Mouse (Mus musculus) neural tube, embryonic 13.5 days (tissue): ENCODE data around the gene Prrg2. TPM values are rescaled to one million over a fixed set of nuclear protein-coding genes. Genes with fewer than 3 reads are reported as not detected.

Experiments used
- ATAC-seq: fragments of 200-750 bp; cut with Nextera tagmentation; 2 replicates; pipeline ENCODE4 v1.8.0; 2017; ENCODE audit warnings: low read depth, mild to moderate bottlenecking, moderate TSS enrichment, moderate library complexity
- H3K27ac ChIP-seq: fragments of 300-500 bp; sonication (generic); replicated peaks from 2 replicates; pipeline ENCODE4 v1.5.1; 2015; ENCODE audit warnings: moderate library complexity, mild to moderate bottlenecking, inconsistent platforms
- H3K27me3 ChIP-seq: fragments of 300-500 bp; sonication (generic); 2 replicates; pipeline ENCODE4 v1.6.1; 2015; ENCODE audit warnings: mild to moderate bottlenecking, inconsistent platforms
- H3K36me3 ChIP-seq: fragments of 300-500 bp; sonication (generic); 2 replicates; pipeline ENCODE4 v1.6.1; 2015; ENCODE audit warnings: mild to moderate bottlenecking, inconsistent platforms
- H3K4me1 ChIP-seq: fragments of 300-500 bp; sonication (generic); replicated peaks from 2 replicates; pipeline ENCODE4 v1.6.1; 2015; ENCODE audit warnings: inconsistent platforms
- H3K4me2 ChIP-seq: fragments of 300-500 bp; sonication (generic); 2 replicates; pipeline ENCODE4 v1.6.1; 2015; ENCODE audit warnings: inconsistent platforms, mild to moderate bottlenecking, moderate library complexity
- H3K4me3 ChIP-seq: fragments of 300-500 bp; sonication (generic); 2 replicates; pipeline ENCODE4 v1.5.1; 2015; ENCODE audit warnings: mild to moderate bottlenecking, inconsistent platforms
- H3K9ac ChIP-seq: fragments of 300-500 bp; sonication (generic); 2 replicates; pipeline ENCODE4 v1.6.1; 2015; ENCODE audit warnings: moderate library complexity, mild to moderate bottlenecking, inconsistent platforms
- H3K9me3 ChIP-seq: fragments of 300-500 bp; sonication (generic); 2 replicates; pipeline ENCODE4 v1.6.1; 2016; ENCODE audit warnings: inconsistent platforms
- WGBS: fragments of 180-500 bp; shearing (Covaris S2); methylation state at CpG from one replicate; pipeline ENCODE4 v1.1.7; 2015; 5-methylcytosine and 5-hydroxymethylcytosine counted together
- polyA plus RNA-seq: library from polyadenylated mRNA; unstranded; fragments of >200 nt; fragmentation: Nextera tagmentation; extraction: Ambion mirVana; gene quantifications from 2 replicates; pipeline ENCODE4 v1.2.1, GENCODE M21; 2015

The Prrg2 gene
- polyA plus RNA-seq, 1 experiment from 2014 or later, result 16.8 TPM

DNA sequence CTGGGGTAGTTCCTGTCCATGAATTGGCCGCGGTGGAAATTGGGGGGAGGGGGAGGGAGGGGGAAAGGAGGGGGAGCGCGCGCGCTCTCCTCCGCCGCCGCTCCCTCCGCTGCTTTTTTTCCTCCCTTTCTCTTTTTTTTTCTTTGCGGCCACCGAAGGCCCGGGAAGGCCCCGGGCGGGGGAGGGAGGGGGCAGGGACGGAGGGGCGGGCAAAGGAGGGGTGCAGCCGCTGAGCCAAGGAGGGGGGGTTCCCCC lies 9.7 kb downstream of the Prrg2 start, which contains the start of gene Prr12:
TSS of gene Prr12 (minus strand) at position 20 of the 255 bp plus-strand sequence.
- H3K36me3 ChIP-seq, result peaks cover 31% of the 10 kb centered on the region
- 0% methylated on average over 11 of the region's 18 CpGs for WGBS

DNA sequence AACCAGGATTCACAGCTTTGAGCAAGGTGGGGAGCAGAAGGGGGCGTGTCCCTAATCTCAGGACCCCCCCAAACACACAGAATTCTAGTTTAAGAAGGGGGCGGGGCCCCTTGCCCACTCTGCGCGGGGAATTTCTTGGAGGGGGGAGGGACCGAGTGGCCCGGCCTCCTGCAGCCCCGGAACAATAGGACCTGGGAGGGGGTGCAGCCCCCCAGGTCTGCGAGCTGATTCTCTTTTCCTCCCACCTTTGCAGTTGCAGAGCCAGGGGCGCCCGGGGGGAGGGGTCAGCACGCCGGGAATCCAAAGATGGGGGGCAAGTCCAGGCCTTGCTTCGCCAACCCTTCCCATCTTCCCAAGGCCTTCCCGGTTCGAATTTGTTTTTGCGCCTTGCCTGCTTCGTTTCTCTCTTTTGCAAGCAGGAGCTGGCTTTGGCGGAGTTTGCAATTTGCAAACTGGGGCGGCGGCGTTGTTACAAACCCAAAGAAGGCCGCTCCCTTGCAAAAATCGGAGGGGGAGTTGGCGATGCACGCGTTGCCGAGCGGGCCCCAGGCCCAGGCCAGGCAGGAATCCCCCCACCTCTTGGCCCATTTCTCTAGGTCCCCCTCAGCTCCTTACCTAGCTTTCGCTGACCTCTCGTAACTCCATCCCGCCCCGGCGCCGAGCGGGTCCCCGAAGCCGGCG lies 10.2 kb downstream of the Prrg2 start:
- under 1% methylated on average over 38 of the region's 38 CpGs for WGBS

More for the DNA sequence above, 9.7 kb downstream of the Prrg2 start, which contains the start of gene Prr12:
- Histone ChIP-seq H3K27me3 (no peaks in the 10 kb centered on the region), H3K27ac (peak within 1 kb of the TSS; percentile 100), H3K9ac (peak within 1 kb of the TSS; percentile 94), H3K9me3 (no peaks in the 10 kb centered on the region), H3K4me3 (peak within 1 kb of the TSS; percentile 89), H3K4me1 (peaks cover 32% of the 10 kb centered on the region), H3K4me2 (peak within 1 kb of the TSS; percentile 99)
- ATAC-seq, result no peak

GRCm38 (mm10) chr7:45051601-45051974 lies 10.9 kb downstream of the Prrg2 start:
- peaks cover 32% of the 10 kb centered on the region for H3K4me1 ChIP-seq
- peak overlapping the region; percentile 94 for H3K9ac ChIP-seq
- H3K4me3 ChIP-seq, result peak overlapping the region; percentile 89
- H3K9me3 ChIP-seq, result no peaks in the 10 kb centered on the region
- no peaks in the 10 kb centered on the region for H3K27me3 ChIP-seq
- H3K4me2 ChIP-seq, result peak overlapping the region; percentile 99
- ATAC-seq, result no peak
- WGBS, result 4% methylated on average over 13 of the region's 13 CpGs
- H3K27ac ChIP-seq, result peak overlapping the region; percentile 100
- peaks cover 43% of the 10 kb centered on the region for H3K36me3 ChIP-seq

More for the DNA sequence above, 10.2 kb downstream of the Prrg2 start:
- peak overlapping the region; percentile 99 for H3K4me2 ChIP-seq
- H3K36me3 ChIP-seq, result peaks cover 35% of the 10 kb centered on the region
- H3K4me3 ChIP-seq, result peak overlapping the region; percentile 89
- H3K9ac ChIP-seq, result peak overlapping the region; percentile 94
- H3K4me1 ChIP-seq, result peaks cover 32% of the 10 kb centered on the region
- no peaks in the 10 kb centered on the region for H3K9me3 ChIP-seq
- no peak for ATAC-seq
- H3K27ac ChIP-seq, result peak overlapping the region; percentile 100
- no peaks in the 10 kb centered on the region for H3K27me3 ChIP-seq

DNA sequence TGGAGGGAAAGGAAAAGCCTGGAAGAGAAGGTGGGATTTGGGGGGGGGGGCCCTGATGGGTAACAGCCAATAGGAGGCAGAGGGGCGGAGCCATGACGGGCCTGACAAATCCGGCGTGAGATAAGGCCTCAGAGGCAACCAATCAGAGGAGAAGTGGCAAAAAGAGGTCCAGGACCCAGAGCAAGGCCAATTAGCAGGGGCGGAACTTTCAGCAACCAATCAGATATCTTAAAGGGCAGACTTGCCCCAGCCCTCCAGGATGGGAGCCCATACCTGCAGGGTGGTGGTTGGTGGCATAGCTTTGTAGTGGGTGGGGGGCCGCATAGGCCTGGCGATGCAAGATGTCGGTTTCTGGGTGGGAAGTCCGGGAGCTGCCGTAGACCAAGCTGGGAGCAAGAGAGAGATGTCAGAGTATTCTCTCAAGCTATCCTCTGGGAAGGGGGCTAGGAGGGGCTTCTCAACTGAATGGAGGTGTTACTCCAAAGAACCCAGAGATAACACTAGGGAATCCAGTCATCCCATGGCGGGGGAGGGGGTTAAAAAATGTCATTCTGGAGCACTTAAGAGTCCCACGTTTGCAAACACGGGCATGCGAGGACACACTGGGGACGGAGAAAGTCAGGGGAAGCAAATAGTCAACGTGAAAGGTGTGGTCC lies 11.4 kb downstream of the Prrg2 start:
- Histone ChIP-seq H3K9me3 (no peaks in the 10 kb centered on the region), H3K4me2 (peak overlapping the region; percentile 99), H3K4me3 (peak overlapping the region; percentile 89), H3K27ac (peak overlapping the region; percentile 100), H3K9ac (peak overlapping the region; percentile 94), H3K4me1 (peaks cover 32% of the 10 kb centered on the region), H3K27me3 (no peaks in the 10 kb centered on the region), H3K36me3 (peaks cover 48% of the 10 kb centered on the region)
- 4% methylated on average over 15 of the region's 16 CpGs for WGBS
- peak; percentile 41 for ATAC-seq

DNA sequence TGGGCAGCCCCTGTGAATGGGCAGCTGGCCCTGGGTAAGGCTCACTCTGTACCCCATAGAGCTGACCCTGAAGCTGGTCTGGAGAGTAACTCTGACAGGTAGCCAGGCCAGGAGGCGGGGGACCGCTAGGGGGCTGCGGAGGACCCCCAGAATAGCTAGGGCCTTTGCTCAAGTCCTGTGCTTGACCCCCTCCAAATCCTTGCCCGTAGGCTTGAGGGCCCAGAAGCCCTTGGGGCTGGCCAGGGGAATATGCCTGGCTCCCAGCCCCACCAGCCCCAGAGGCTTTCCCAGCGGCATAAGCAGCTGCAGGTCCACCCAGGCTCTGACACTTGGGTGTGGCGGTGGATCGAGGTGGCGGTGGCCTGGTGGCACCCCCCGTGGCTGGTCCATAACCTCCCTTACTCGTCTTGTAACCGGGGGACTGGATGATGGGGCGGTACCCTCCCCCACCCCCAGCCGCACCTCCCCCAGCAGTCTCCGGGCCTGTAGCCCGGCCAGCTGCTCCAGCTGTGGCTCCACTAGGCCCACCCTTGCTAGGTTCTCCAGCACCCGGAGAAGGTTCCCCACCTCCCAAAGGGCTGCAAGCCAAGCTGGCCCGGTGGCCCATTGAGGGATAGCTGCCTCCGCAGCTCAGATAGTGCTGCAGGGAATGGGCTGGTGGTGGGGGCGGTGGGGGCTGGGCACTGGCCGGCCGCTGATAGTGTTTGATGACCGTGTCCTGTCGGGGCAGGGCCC lies 13.4 kb downstream of the Prrg2 start:
- Histone ChIP-seq H3K27me3 (no peaks in the 10 kb centered on the region), H3K4me1 (peaks cover 32% of the 10 kb centered on the region), H3K36me3 (peaks cover 68% of the 10 kb centered on the region), H3K27ac (no peak overlapping the region), H3K4me2 (no peak overlapping the region), H3K4me3 (no peak overlapping the region), H3K9me3 (no peaks in the 10 kb centered on the region), H3K9ac (no peak overlapping the region)
- 93% methylated on average over 23 of the region's 23 CpGs for WGBS
- no peak for ATAC-seq

DNA sequence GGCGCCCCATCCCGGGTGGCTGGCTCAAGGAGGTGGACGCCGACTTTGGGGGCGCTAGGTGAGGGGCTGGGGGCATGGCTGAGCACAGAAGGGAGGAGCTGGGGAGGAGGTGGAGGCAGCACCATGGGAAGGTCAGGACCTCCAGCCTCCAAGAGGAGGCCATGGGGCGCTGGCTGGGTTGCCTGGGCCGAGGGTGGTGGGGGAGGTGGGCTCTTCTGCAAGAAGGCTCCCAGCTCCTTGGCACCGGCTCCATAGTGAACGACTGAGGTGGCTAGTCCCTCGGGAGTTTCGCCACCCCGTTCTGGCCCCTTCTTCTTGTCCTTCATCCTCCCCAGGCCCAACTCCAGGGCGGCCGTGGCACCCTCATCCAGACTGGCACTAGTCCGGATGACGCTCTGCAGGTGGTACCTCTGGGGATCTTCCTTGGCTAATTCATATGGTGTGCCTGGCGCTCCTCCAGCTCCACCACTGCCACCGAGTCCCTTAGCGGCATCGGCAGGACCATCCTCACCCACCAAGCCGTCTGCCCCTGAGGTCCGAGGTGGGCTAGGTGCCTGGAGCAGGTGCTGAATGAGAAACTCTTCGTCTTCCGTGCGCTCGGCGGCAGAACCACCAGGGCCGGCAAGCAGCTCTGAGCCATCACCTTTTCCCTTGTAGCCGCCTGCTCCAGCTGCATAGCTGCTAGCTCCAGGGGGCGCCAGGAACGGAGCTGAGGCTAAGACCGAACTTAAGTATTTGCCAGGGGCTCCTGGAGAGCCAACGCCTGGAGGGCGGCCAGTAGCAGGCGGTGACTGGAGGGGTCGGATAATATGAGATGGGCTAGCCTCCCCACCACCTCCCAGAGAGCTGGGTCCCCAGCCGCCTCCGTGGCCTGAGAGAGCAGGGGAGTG lies 14.2 kb downstream of the Prrg2 start:
- no peak overlapping the region for H3K9ac ChIP-seq
- H3K4me2 ChIP-seq, result no peak overlapping the region
- no peaks in the 10 kb centered on the region for H3K27me3 ChIP-seq
- peaks cover 27% of the 10 kb centered on the region for H3K4me1 ChIP-seq
- no peak overlapping the region for H3K27ac ChIP-seq
- WGBS, result 94% methylated on average over 38 of the region's 38 CpGs
- no peak overlapping the region for H3K4me3 ChIP-seq
- H3K9me3 ChIP-seq, result no peaks in the 10 kb centered on the region
- ATAC-seq, result no peak
- peaks cover 76% of the 10 kb centered on the region for H3K36me3 ChIP-seq

- Histone ChIP-seq H3K4me3 (no peak overlapping the region), H3K9ac (no peak overlapping the region), H3K27me3 (no peaks in the 10 kb centered on the region), H3K27ac (no peak overlapping the region), H3K4me1 (peaks cover 27% of the 10 kb centered on the region), H3K4me2 (no peak overlapping the region), H3K36me3 (peaks cover 84% of the 10 kb centered on the region), H3K9me3 (no peaks in the 10 kb centered on the region)
- no peak for ATAC-seq
- 95% methylated on average over 14 of the region's 14 CpGs for WGBS
Measured at GRCm38 (mm10) chr7:45047491-45047890, 15.0 kb downstream of the Prrg2 start.

- Histone ChIP-seq H3K9ac (no peak overlapping the region), H3K9me3 (no peaks in the 10 kb centered on the region), H3K4me2 (no peak overlapping the region), H3K27me3 (no peaks in the 10 kb centered on the region), H3K36me3 (peaks cover 90% of the 10 kb centered on the region), H3K4me3 (no peak overlapping the region), H3K4me1 (peaks cover 25% of the 10 kb centered on the region), H3K27ac (no peak overlapping the region)
- 97% methylated on average over 26 of the region's 26 CpGs for WGBS
- no peak for ATAC-seq
Measured at GRCm38 (mm10) chr7:45046853-45047350, 15.6 kb downstream of the Prrg2 start.

DNA sequence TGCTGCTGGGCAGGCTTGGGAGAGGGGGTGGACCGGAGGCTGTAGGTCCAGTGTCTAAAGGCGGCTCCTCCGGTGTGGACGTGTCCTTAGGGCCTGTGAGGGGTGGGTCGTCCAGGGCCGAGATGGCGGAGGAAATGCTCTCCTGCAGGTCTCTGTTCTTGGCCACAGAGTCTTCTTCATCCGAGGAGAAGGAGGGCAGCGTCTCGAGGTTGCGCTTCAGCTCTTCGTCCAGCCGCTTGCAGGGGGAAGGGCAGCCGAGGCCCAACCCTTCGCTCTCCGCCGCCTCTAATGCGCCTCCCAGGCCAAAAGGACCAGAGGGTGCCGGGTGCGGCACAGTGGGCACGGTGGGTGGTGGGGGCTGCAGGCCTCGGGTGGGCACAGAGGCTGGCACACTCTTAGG lies 16.7 kb downstream of the Prrg2 start:
- Histone ChIP-seq H3K4me1 (peaks cover 14% of the 10 kb centered on the region), H3K9me3 (no peaks in the 10 kb centered on the region), H3K27ac (no peak overlapping the region), H3K9ac (no peak overlapping the region), H3K36me3 (peaks cover 100% of the 10 kb centered on the region), H3K27me3 (no peaks in the 10 kb centered on the region), H3K4me2 (no peak overlapping the region), H3K4me3 (no peak overlapping the region)
- WGBS, result 95% methylated on average over 22 of the region's 22 CpGs
- no peak for ATAC-seq

DNA sequence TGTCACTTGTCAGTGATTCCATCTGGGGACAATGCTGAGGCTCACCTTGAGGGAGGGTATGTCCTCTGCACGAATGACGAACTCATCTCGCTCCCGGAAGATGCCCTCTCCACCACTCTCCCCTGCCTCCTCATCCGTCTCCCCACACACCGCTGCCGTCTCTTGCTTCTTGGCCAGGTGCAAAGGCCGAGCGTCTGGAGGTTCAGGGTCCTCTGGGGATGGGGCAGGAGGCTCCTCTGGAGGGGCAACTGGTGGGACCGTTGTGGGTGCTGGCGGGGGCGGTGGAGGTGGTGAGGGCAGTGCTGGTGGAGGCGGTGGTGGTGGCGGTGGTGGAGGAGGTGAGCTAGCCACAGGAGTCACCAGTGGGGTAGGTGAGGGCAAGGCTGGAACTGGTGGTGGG lies 19.2 kb downstream of the Prrg2 start:
- no peaks in the 10 kb centered on the region for H3K27me3 ChIP-seq
- 94% methylated on average over 14 of the region's 14 CpGs for WGBS
- H3K9ac ChIP-seq, result no peak overlapping the region
- no peaks in the 10 kb centered on the region for H3K4me1 ChIP-seq
- H3K4me2 ChIP-seq, result no peak overlapping the region
- H3K4me3 ChIP-seq, result no peak overlapping the region
- H3K9me3 ChIP-seq, result no peaks in the 10 kb centered on the region
- no peak for ATAC-seq
- no peak overlapping the region for H3K27ac ChIP-seq
- H3K36me3 ChIP-seq, result peaks cover 100% of the 10 kb centered on the region

GRCm38 (mm10) chr7:45040851-45041250 lies 21.6 kb downstream of the Prrg2 start:
- no peak overlapping the region for H3K4me2 ChIP-seq
- H3K9me3 ChIP-seq, result no peaks in the 10 kb centered on the region
- 94% methylated on average over 9 of the region's 9 CpGs for WGBS
- peaks cover 100% of the 10 kb centered on the region for H3K36me3 ChIP-seq
- no peak overlapping the region for H3K4me3 ChIP-seq
- H3K4me1 ChIP-seq, result no peaks in the 10 kb centered on the region
- H3K27me3 ChIP-seq, result no peaks in the 10 kb centered on the region
- no peak overlapping the region for H3K27ac ChIP-seq
- no peak for ATAC-seq
- no peak overlapping the region for H3K9ac ChIP-seq
